Mouse (Mus musculus) kidney, postnatal 25 days (tissue): ENCODE measurements around the gene Psmd8.
A peak's percentile ranks its signal among the peaks of the same experiment; 100 is the strongest.

Experiments
- DNase-seq, 2 experiments: peaks; one replicate each; pipeline ENCODE4 v3.0.0; 2021; ENCODE audit warnings: mixed read lengths in 2 of 2

Gene Psmd8

DNA sequence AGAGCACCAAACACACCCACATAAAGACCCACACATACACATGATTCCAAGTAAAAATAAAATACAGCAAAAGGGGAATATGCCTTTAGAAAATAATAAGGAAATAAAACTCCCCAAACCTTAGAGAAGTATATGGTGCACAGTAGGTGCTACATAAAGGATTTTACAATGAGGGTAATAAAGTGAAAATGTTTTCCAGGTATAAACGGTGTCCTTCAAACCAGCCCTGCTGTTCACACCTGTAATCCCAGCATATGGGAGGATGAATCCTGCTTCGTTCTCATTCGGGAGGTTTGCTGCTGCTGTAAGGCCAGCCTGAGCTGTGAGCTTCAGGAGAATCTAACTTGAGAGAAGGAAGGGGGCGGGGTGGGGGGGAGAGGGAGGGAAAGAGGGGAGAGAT lies 46.3 kb downstream of the Psmd8 start:
- DNase-seq, result no peak

DNA sequence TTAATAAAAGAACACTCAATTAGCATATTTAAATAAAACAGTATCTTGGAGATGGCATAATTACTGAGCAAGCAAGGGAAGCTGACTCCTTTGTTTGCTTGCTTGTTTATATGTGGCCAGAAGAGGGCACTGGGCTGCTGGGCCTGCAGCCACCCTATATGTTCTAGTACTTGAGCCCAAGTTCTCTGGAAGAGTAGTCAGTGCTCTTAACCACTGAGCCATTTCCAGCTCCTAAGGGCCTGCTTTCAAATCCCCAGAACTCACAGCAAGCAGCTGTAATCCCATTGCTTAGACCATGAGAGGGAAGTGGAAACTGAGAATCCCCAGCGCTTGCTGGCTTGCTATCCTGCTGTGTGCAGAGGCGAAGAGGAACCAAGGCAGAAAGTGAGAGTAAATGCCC lies 51.8 kb downstream of the Psmd8 start:
- no peak for DNase-seq

DNA sequence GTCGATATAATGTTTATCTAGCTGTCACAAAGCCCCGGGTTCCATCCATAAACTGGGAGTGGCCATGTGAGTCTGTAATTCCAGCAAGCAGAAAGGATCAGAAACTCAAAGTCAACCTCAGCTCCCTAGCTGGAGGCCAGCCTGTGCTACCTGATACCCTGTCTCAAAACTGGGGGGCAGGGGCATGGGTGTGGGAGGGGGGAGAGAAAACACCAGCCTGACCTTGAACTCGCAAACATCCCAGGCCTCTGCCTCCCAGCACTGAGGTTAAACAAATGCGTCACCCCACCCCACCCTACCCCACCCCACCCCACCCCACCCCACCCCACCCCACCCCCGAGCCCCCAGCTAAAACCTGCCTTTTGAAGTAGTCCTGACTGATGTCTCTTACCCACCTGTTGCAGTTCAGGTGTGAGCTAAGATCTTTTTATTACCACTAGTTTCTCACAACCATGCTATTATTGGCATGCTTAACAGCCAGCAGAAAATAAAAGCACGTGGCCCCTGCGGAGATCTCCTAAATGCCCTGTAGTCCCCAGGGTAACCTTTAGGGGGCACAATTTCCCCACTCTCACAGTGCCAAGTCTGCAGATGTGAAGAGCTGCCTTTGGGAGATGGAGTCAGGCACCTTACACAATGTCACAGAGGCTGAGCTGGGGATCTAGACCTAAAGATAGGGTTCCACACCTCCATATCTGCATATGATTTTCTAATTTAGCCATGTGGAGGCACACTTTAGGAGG lies 54.2 kb downstream of the Psmd8 start:
- peak; percentile 68 to 81 for DNase-seq

DNA sequence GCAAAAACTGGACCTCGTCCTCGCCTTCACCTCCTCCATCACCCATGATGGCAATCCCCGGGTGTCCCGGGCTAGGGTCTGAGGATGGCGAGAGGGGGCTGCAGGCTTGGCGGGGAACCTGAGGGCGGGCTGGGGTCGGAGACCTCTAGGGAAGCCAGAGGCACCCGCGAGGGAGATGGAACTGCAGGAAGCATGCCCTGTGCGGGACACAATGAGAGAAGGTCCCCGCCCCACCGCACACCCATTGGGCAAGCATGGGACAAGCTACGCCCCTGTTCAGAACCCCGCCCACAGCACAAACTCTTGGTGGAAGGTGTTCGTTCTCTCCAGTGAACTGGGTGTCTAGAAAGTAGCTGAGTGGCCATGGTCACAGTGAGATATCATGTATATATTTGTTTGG lies 55.5 kb downstream of the Psmd8 start, which contains the start of gene Ryr1:
TSS of gene Ryr1 (minus strand) at position 210 of the 400 bp plus-strand sequence.
- peak; percentile 57 to 76 for DNase-seq
